ENCODE assay signal across 20 mouse cellular contexts in the genomic region with DNA sequence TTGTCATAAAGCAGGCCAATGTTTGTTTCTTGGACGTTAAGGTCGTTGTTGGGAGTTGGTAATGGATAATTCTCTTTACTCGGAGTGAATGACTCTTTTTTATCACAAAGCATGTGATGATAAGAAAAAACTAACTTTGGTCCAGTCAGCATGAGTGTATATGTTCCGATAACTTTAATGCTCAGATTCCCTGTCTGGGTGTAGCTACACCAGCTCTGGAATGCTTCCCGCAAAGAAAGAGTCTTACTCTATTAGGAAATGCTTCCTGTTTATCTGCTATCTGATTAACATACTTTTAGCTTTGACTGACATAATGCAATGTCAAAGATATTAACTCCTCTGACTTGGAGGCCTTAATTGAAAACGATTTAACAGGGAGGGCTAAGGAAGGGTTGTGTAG.
DNase-seq lines count a peak whose midpoint lies in the region; ATAC-seq and TF ChIP-seq lines count a peak whose summit lies in the region.
"Had no signal": no experiment of that assay in that cellular context is flagged by ENCODE, and none has a peak within 500 bp of the region (broad histone marks: within the 10 kb centered on the region; RNA-seq: fewer than 3 reads in every experiment).

No protein-coding gene starts in this region.

- H3ac ChIP-seq in myocyte (ENCODE audit: control insufficient read depth, insufficient read length), result no peak overlapping the region

- H3K4me2 ChIP-seq in intestine, embryonic 16.5 days (ENCODE audit: low read depth, low read length), result no peak overlapping the region
- no peak overlapping the region for H3K4me2 ChIP-seq in intestine, postnatal 0 days (replicated peaks; ENCODE audit: low read depth)
- H3K4me2 ChIP-seq in myocyte (ENCODE audit: low read depth), result peak overlapping the region; percentile 36
- H3K4me2 ChIP-seq: forebrain, embryonic 12.5 days; heart, embryonic 15.5 days; hindbrain, embryonic 14.5 days; intestine, embryonic 15.5 days had no signal

- H3K9me3 ChIP-seq in intestine, embryonic 16.5 days (ENCODE audit: control insufficient read depth, low read length), result no peaks in the 10 kb centered on the region
- H3K9me3 ChIP-seq in intestine, postnatal 0 days (ENCODE audit: control insufficient read depth), result no peaks in the 10 kb centered on the region
- H3K9me3 ChIP-seq: forebrain, embryonic 12.5 days; heart, embryonic 15.5 days; hindbrain, embryonic 10.5 days; intestine, embryonic 15.5 days had no signal

- no peak overlapping the region for H3K27ac ChIP-seq in heart, adult 2 months
- H3K27ac ChIP-seq in intestine, embryonic 16.5 days (ENCODE audit: low read length), result no peak overlapping the region
- no peak overlapping the region for H3K27ac ChIP-seq in intestine, postnatal 0 days (ENCODE audit: low read depth, low read length)
- H3K27ac ChIP-seq: forebrain, embryonic 12.5 days; heart, embryonic 15.5 days; hindbrain, embryonic 10.5 days; hindbrain, embryonic 14.5 days; intestine, embryonic 15.5 days had no signal

- H3K9ac ChIP-seq in heart, adult 2 months (ENCODE audit: low read depth, low read length), result no peak overlapping the region
- H3K9ac ChIP-seq in intestine, embryonic 16.5 days (ENCODE audit: low read depth, low read length), result no peak overlapping the region
- H3K9ac ChIP-seq in intestine, postnatal 0 days (ENCODE audit: low read depth, low read length), result no peak overlapping the region
- H3K9ac ChIP-seq: forebrain, embryonic 12.5 days; forebrain, postnatal 0 days; heart, embryonic 15.5 days; hindbrain, embryonic 14.5 days; intestine, embryonic 15.5 days had no signal

- WGBS in heart, adult 2 months, result 38% methylated on average over 6 of the region's 6 CpGs
- WGBS in intestine, embryonic 16.5 days, result 26% methylated on average over 6 of the region's 6 CpGs
- WGBS in intestine, postnatal 0 days, result 22% methylated on average over 6 of the region's 6 CpGs

- H3K79me2 ChIP-seq in heart, adult 2 months (replicated peaks; ENCODE audit: control insufficient read depth, insufficient read depth, low read length), result no peaks in the 10 kb centered on the region
- peaks cover 4% of the 10 kb centered on the region for H3K79me2 ChIP-seq in myocyte (ENCODE audit: control insufficient read depth, insufficient read depth)

- peak; percentile 2 for DNase-seq in heart, adult 11 months
- no peak for DNase-seq in heart, adult 2 months
- peak; percentile 43 for DNase-seq in 3T3-L1 (ENCODE audit: low read depth, low spot score)
- DNase-seq in cerebellum, postnatal 14 days, result no peak
- DNase-seq: adrenal gland, adult 2 months; adrenal gland, postnatal 25 days; cerebellum, adult 18-20 months; cerebellum, adult 9-11 months; forebrain, postnatal 0 days; gastrocnemius, postnatal 25 days; heart, postnatal 14 days had no signal

- no peak for TF ChIP-seq POLR2A in heart, adult 2 months (IDR thresholded peaks at IDR 0.05; ENCODE audit: insufficient read depth, low read depth, low read length)
- TF ChIP-seq POLR2A in myocyte (IDR thresholded peaks at IDR 0.05; ENCODE audit: insufficient read length, low read depth), result no peak

- ATAC-seq in intestine, embryonic 16.5 days, result peak; percentile 50; the same call in 1 of the 2 replicates
- no peak for ATAC-seq in intestine, postnatal 0 days
- ATAC-seq: forebrain, postnatal 0 days; intestine, embryonic 15.5 days had no signal

- no peaks in the 10 kb centered on the region for H3K4me1 ChIP-seq in heart, adult 2 months (ENCODE audit: control insufficient read depth, insufficient read depth, low read length)
- H3K4me1 ChIP-seq in intestine, embryonic 16.5 days (ENCODE audit: control insufficient read depth, insufficient read depth, low read length), result peaks cover 4% of the 10 kb centered on the region
- H3K4me1 ChIP-seq in intestine, postnatal 0 days (replicated peaks; ENCODE audit: control insufficient read depth, insufficient read depth, low read length), result no peaks in the 10 kb centered on the region

- H3K4me3 ChIP-seq in heart, adult 2 months, result no peak overlapping the region
- H3K4me3 ChIP-seq in intestine, embryonic 16.5 days (ENCODE audit: low read length), result no peak overlapping the region
- H3K4me3 ChIP-seq in intestine, postnatal 0 days (ENCODE audit: low read depth, low read length), result no peak overlapping the region
- H3K4me3 ChIP-seq in myocyte, result no peak overlapping the region
- H3K4me3 ChIP-seq: forebrain, embryonic 12.5 days; heart, embryonic 15.5 days; hindbrain, embryonic 10.5 days; intestine, embryonic 15.5 days had no signal

- intact Hi-C loops in heart, adult 2 months (cut with DNase I), result no loop called here

- H3K27me3 ChIP-seq in heart, adult 2 months (ENCODE audit: control insufficient read depth, insufficient read depth, low read length), result no peaks in the 10 kb centered on the region
- no peaks in the 10 kb centered on the region for H3K27me3 ChIP-seq in intestine, embryonic 16.5 days (replicated peaks; ENCODE audit: control insufficient read depth, insufficient read depth, low read length)
- no peaks in the 10 kb centered on the region for H3K27me3 ChIP-seq in intestine, postnatal 0 days (replicated peaks; ENCODE audit: control insufficient read depth, insufficient read depth, low read length)
- no peaks in the 10 kb centered on the region for H3K27me3 ChIP-seq in myocyte (ENCODE audit: control insufficient read depth, insufficient read depth, insufficient read length)
- H3K27me3 ChIP-seq: CH12.LX; forebrain, embryonic 12.5 days; heart, embryonic 15.5 days; intestine, embryonic 15.5 days had no signal

- no peaks in the 10 kb centered on the region for H3K36me3 ChIP-seq in heart, adult 2 months (ENCODE audit: control insufficient read depth, insufficient read depth, low read length)
- H3K36me3 ChIP-seq in intestine, embryonic 16.5 days (ENCODE audit: control insufficient read depth, insufficient read depth, low read length), result no peaks in the 10 kb centered on the region
- no peaks in the 10 kb centered on the region for H3K36me3 ChIP-seq in intestine, postnatal 0 days (ENCODE audit: control insufficient read depth, insufficient read depth)
- H3K36me3 ChIP-seq in myocyte (ENCODE audit: control insufficient read depth, insufficient read depth), result no peaks in the 10 kb centered on the region
- H3K36me3 ChIP-seq: forebrain, embryonic 12.5 days; heart, embryonic 15.5 days; hindbrain, embryonic 10.5 days; intestine, embryonic 15.5 days had no signal

- no peak for TF ChIP-seq EP300 in heart, adult 2 months (IDR thresholded peaks at IDR 0.05; ENCODE audit: insufficient read depth, low read depth, low read length)

- TF ChIP-seq CTCF in heart, adult 2 months (IDR thresholded peaks at IDR 0.05), result no peak
- TF ChIP-seq CTCF in intestine, postnatal 0 days (IDR thresholded peaks at IDR 0.05; ENCODE audit: low read depth), result no peak

TF ChIP-seq in myocyte, 11 proteins besides CTCF, POLR2A, EP300 and RAD21:
- TF ChIP-seq TCF12 (IDR thresholded peaks at IDR 0.05; ENCODE audit: insufficient read depth, poor library complexity, severe bottlenecking), result no peak
- no peak for TF ChIP-seq MYOD1 (IDR thresholded peaks at IDR 0.05; ENCODE audit: control insufficient read depth in 1 of 3, insufficient read length in 2 of 3, low read depth in 2 of 3)

Comparison
In these comparisons a context has a peak if more than half of its experiments do, and no peak if none do; other contexts are left out.
1. DNase-seq: peak in heart, adult 11 months (single experiment) and 3T3-L1 (single experiment); none in heart, adult 2 months (0 of 2) and cerebellum, postnatal 14 days (0 of 2).